Mouse (Mus musculus): ENCODE data around the gene Ky. TPM values are rescaled to one million over a fixed set of nuclear protein-coding genes. Genes with fewer than 3 reads are reported as not detected.

Ky gene
- polyA plus RNA-seq, 1 experiment from 2014 or later, result 0.50 TPM

DNA sequence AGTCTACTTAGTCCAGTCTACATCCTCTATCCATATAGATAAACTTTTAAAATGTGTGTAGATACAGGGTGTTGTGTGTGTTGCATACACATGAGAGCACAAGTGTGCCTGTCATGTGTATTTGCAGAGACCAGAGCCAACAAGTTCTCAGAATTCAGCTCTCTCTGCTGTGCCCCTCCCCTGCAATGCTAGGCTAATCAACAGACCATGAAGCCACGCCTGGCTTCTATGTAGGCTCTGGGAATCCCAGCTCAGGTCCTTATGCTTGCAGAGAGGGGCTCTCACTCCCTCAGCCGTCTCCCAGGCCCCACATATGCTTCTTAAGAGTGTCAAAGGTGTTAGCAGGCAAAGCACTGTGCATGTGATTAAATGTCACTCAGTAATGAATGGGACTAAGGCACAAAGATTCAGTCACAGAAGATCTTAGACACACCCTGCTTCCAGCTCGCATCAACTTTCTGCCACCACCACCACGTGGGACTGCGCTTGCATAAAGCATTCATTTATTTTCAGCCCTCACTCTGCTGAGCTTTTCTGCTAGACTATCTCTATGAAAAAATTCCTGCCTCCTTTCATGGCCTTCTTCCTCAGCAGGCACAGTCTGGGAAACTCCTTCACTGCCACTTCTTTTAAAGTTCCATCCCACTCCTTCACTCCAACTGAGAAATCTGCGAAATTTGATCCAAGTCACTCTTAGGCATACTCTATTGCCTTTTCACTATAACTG, 89.3 kb downstream of the Ky start:
- Histone ChIP-seq H3K27ac (no peak overlapping the region), H3K36me3 (peaks cover 63% of the 10 kb centered on the region), H3K4me3 (no peak overlapping the region), H3K9me3 (no peaks in the 10 kb centered on the region), H3K4me1 (replicated peaks) (peaks cover 17% of the 10 kb centered on the region), H3K27me3 (ENCODE audit: insufficient read depth, poor library complexity, severe bottlenecking) (no peaks in the 10 kb centered on the region)
- DNase-seq (ENCODE audit: low spot score), result peak; percentile 10
- WGBS, result 46% methylated on average over 6 of the region's 6 CpGs

Other genes starting within 250 kb of the Ky start
- 8.0 and 12.0 TPM in 2 replicates for gene Ephb1, start 151.1 kb upstream of the Ky start, polyA plus RNA-seq (2016; fragmentation: Nextera tagmentation; extraction: Ambion mirVana)
- 163 and 191 TPM in 2 replicates for gene Anapc13, start 120.5 kb downstream of the Ky start, polyA plus RNA-seq (2016; fragmentation: Nextera tagmentation; extraction: Ambion mirVana)
- 45.2 and 55.2 TPM in 2 replicates for gene Cep63, start 120.8 kb downstream of the Ky start, polyA plus RNA-seq (2016; fragmentation: Nextera tagmentation; extraction: Ambion mirVana)
- 67.6 and 70.1 TPM in 2 replicates for gene Amotl2, start 210.9 kb downstream of the Ky start, polyA plus RNA-seq (2016; fragmentation: Nextera tagmentation; extraction: Ambion mirVana)

Measured in hindbrain, embryonic 10.5 days (tissue).